Mouse (Mus musculus): ENCODE data around the gene Katnb1. TPM values are rescaled to one million over a fixed set of nuclear protein-coding genes. Genes with fewer than 3 reads are reported as not detected.

Katnb1 gene
- polyA plus RNA-seq, 1 experiment from 2014 or later = 49.9 TPM

GRCm38 (mm10) chr8:95142075-95142831, 61.3 kb downstream of the Katnb1 start:
- Histone ChIP-seq H3K9me3 (ENCODE audit: control insufficient read depth, low read length) (no peaks in the 10 kb centered on the region), H3K4me2 (ENCODE audit: low read length) (peak overlapping the region; percentile 92), H3K27ac (ENCODE audit: low read length) (peak overlapping the region; percentile 46; the same call in 1 of the 2 replicates), H3K27me3 (replicated peaks; ENCODE audit: control insufficient read depth, insufficient read depth, low read length) (peaks cover 7% of the 10 kb centered on the region), H3K4me3 (replicated peaks; ENCODE audit: low read length) (peak overlapping the region; percentile 68), H3K36me3 (ENCODE audit: control insufficient read depth, insufficient read depth) (no peaks in the 10 kb centered on the region), H3K9ac (replicated peaks; ENCODE audit: low read depth, low read length) (peak overlapping the region; percentile 79), H3K4me1 (replicated peaks; ENCODE audit: control insufficient read depth, insufficient read depth, low read length) (peaks cover 35% of the 10 kb centered on the region)
- 1% methylated on average over 47 of the region's 66 CpGs for WGBS
- peak; percentile 88 for ATAC-seq

- peak; percentile 28 for ATAC-seq
- WGBS = 9% methylated on average over 17 of the region's 17 CpGs
- Histone ChIP-seq H3K36me3 (ENCODE audit: control insufficient read depth, insufficient read depth) (no peaks in the 10 kb centered on the region), H3K9ac (replicated peaks; ENCODE audit: low read depth, low read length) (peak overlapping the region; percentile 79), H3K4me3 (replicated peaks; ENCODE audit: low read length) (peak overlapping the region; percentile 68), H3K27me3 (replicated peaks; ENCODE audit: control insufficient read depth, insufficient read depth, low read length) (peaks cover 7% of the 10 kb centered on the region), H3K4me1 (replicated peaks; ENCODE audit: control insufficient read depth, insufficient read depth, low read length) (peaks cover 25% of the 10 kb centered on the region), H3K27ac (ENCODE audit: low read length) (peak overlapping the region; percentile 1; the same call in 1 of the 2 replicates), H3K9me3 (ENCODE audit: control insufficient read depth, low read length) (no peaks in the 10 kb centered on the region), H3K4me2 (ENCODE audit: low read length) (peak overlapping the region; percentile 92)
Observed at GRCm38 (mm10) chr8:95142985-95143804, 62.2 kb downstream of the Katnb1 start.

GRCm38 (mm10) chr8:95143805-95144630, 63.0 kb downstream of the Katnb1 start:
- 49% methylated on average over 6 of the region's 6 CpGs for WGBS
- no peaks in the 10 kb centered on the region for H3K36me3 ChIP-seq (ENCODE audit: control insufficient read depth, insufficient read depth)
- peak; percentile 9; the same call in 1 of the 2 replicates for ATAC-seq
- H3K27ac ChIP-seq (ENCODE audit: low read length) = no peak overlapping the region
- H3K4me2 ChIP-seq (ENCODE audit: low read length) = no peak overlapping the region
- peaks cover 21% of the 10 kb centered on the region for H3K4me1 ChIP-seq (replicated peaks; ENCODE audit: control insufficient read depth, insufficient read depth, low read length)
- 0 out of 2 replicates have a peak, but pooled peaks cover 4% of the 10 kb centered on the region for H3K27me3 ChIP-seq (replicated peaks; ENCODE audit: control insufficient read depth, insufficient read depth, low read length)
- no peaks in the 10 kb centered on the region for H3K9me3 ChIP-seq (ENCODE audit: control insufficient read depth, low read length)
- H3K9ac ChIP-seq (replicated peaks; ENCODE audit: low read depth, low read length) = no peak overlapping the region
- H3K4me3 ChIP-seq (replicated peaks; ENCODE audit: low read length) = no peak overlapping the region

- ATAC-seq = no peak
- Histone ChIP-seq H3K4me2 (ENCODE audit: low read length) (no peak overlapping the region), H3K9ac (replicated peaks; ENCODE audit: low read depth, low read length) (no peak overlapping the region), H3K9me3 (ENCODE audit: control insufficient read depth, low read length) (no peaks in the 10 kb centered on the region), H3K4me3 (replicated peaks; ENCODE audit: low read length) (no peak overlapping the region), H3K4me1 (replicated peaks; ENCODE audit: control insufficient read depth, insufficient read depth, low read length) (peaks cover 21% of the 10 kb centered on the region), H3K27ac (ENCODE audit: low read length) (no peak overlapping the region), H3K27me3 (replicated peaks; ENCODE audit: control insufficient read depth, insufficient read depth, low read length) (0 out of 2 replicates have a peak, but pooled peaks cover 4% of the 10 kb centered on the region), H3K36me3 (ENCODE audit: control insufficient read depth, insufficient read depth) (no peaks in the 10 kb centered on the region)
- whole genome bisulfite sequencing = 39% methylated on average over 2 of the region's 2 CpGs
Observed at GRCm38 (mm10) chr8:95144631-95145015, 63.6 kb downstream of the Katnb1 start.

GRCm38 (mm10) chr8:95146044-95146745, 65.2 kb downstream of the Katnb1 start:
- Histone ChIP-seq H3K36me3 (ENCODE audit: control insufficient read depth, insufficient read depth) (no peaks in the 10 kb centered on the region), H3K4me2 (ENCODE audit: low read length) (no peak overlapping the region), H3K27ac (ENCODE audit: low read length) (no peak overlapping the region), H3K27me3 (replicated peaks; ENCODE audit: control insufficient read depth, insufficient read depth, low read length) (no peaks in the 10 kb centered on the region), H3K4me3 (replicated peaks; ENCODE audit: low read length) (no peak overlapping the region), H3K9ac (replicated peaks; ENCODE audit: low read depth, low read length) (no peak overlapping the region), H3K4me1 (replicated peaks; ENCODE audit: control insufficient read depth, insufficient read depth, low read length) (peaks cover 21% of the 10 kb centered on the region), H3K9me3 (ENCODE audit: control insufficient read depth, low read length) (no peaks in the 10 kb centered on the region)
- no peak for ATAC-seq
- WGBS = 85% methylated on average over 2 of the region's 2 CpGs

- Histone ChIP-seq H3K4me1 (replicated peaks; ENCODE audit: control insufficient read depth, insufficient read depth, low read length) (peaks cover 14% of the 10 kb centered on the region), H3K36me3 (ENCODE audit: control insufficient read depth, insufficient read depth) (no peaks in the 10 kb centered on the region), H3K9ac (replicated peaks; ENCODE audit: low read depth, low read length) (no peak overlapping the region), H3K9me3 (ENCODE audit: control insufficient read depth, low read length) (no peaks in the 10 kb centered on the region), H3K27me3 (replicated peaks; ENCODE audit: control insufficient read depth, insufficient read depth, low read length) (no peaks in the 10 kb centered on the region), H3K4me2 (ENCODE audit: low read length) (no peak overlapping the region), H3K27ac (ENCODE audit: low read length) (no peak overlapping the region), H3K4me3 (replicated peaks; ENCODE audit: low read length) (no peak overlapping the region)
- 86% methylated on average over 5 of the region's 5 CpGs for WGBS
- no peak for ATAC-seq
Observed at GRCm38 (mm10) chr8:95146846-95147245, 65.9 kb downstream of the Katnb1 start.

GRCm38 (mm10) chr8:95149426-95149825, 68.4 kb downstream of the Katnb1 start:
- Histone ChIP-seq H3K27ac (ENCODE audit: low read length) (no peak overlapping the region), H3K9ac (replicated peaks; ENCODE audit: low read depth, low read length) (no peak overlapping the region), H3K36me3 (ENCODE audit: control insufficient read depth, insufficient read depth) (no peaks in the 10 kb centered on the region), H3K9me3 (ENCODE audit: control insufficient read depth, low read length) (no peaks in the 10 kb centered on the region), H3K4me2 (ENCODE audit: low read length) (no peak overlapping the region), H3K4me1 (replicated peaks; ENCODE audit: control insufficient read depth, insufficient read depth, low read length) (no peaks in the 10 kb centered on the region), H3K4me3 (replicated peaks; ENCODE audit: low read length) (no peak overlapping the region), H3K27me3 (replicated peaks; ENCODE audit: control insufficient read depth, insufficient read depth, low read length) (no peaks in the 10 kb centered on the region)
- no peak for ATAC-seq
- WGBS = 53% methylated on average over 10 of the region's 10 CpGs

- Histone ChIP-seq H3K9ac (replicated peaks; ENCODE audit: low read depth, low read length) (no peak overlapping the region), H3K36me3 (ENCODE audit: control insufficient read depth, insufficient read depth) (no peaks in the 10 kb centered on the region), H3K4me1 (replicated peaks; ENCODE audit: control insufficient read depth, insufficient read depth, low read length) (no peaks in the 10 kb centered on the region), H3K27ac (ENCODE audit: low read length) (no peak overlapping the region), H3K4me2 (ENCODE audit: low read length) (no peak overlapping the region), H3K27me3 (replicated peaks; ENCODE audit: control insufficient read depth, insufficient read depth, low read length) (no peaks in the 10 kb centered on the region), H3K9me3 (ENCODE audit: control insufficient read depth, low read length) (no peaks in the 10 kb centered on the region), H3K4me3 (replicated peaks; ENCODE audit: low read length) (no peak overlapping the region)
- 91% methylated on average over 3 of the region's 3 CpGs for WGBS
- ATAC-seq = no peak
Observed at GRCm38 (mm10) chr8:95150608-95151007, 69.6 kb downstream of the Katnb1 start.
